In genomic region chr19:27582111-27582500, GRCm38 (mm10) we compare ENCODE assay signal across 14 mouse cellular contexts.
DNase-seq lines count a peak whose midpoint lies in the region; ATAC-seq lines count a peak whose summit lies in the region.
"Had no signal": no experiment of that assay in that cellular context is flagged by ENCODE, and none has a peak within 500 bp of the region (broad histone marks: within the 10 kb centered on the region; RNA-seq: fewer than 3 reads in every experiment).

No protein-coding gene starts in this region.

- no peak for DNase-seq in forebrain, embryonic 10.5 days (ENCODE audit: extremely low spot score, low spot score)
- no peak for DNase-seq in hindbrain, embryonic 14.5 days (ENCODE audit: low spot score)
- no peak for DNase-seq in hindbrain, embryonic 10.5 days (ENCODE audit: low spot score)
- no peak for DNase-seq in lung, adult 18-20 months
- no peak for DNase-seq in left cerebral cortex, adult 11 months (ENCODE audit: low spot score)
- DNase-seq: embryo, embryonic 11 days; kidney, adult 11 months; thymus, postnatal 4 days had no signal

- no peaks in the 10 kb centered on the region for H3K27me3 ChIP-seq in forebrain, embryonic 12.5 days
- no peaks in the 10 kb centered on the region for H3K27me3 ChIP-seq in forebrain, embryonic 10.5 days (ENCODE audit: poor library complexity, severe bottlenecking)
- no peaks in the 10 kb centered on the region for H3K27me3 ChIP-seq in hindbrain, embryonic 14.5 days (ENCODE audit: control insufficient read depth, insufficient read depth, low read length)
- no peaks in the 10 kb centered on the region for H3K27me3 ChIP-seq in hindbrain, embryonic 10.5 days (ENCODE audit: insufficient read depth, poor library complexity, severe bottlenecking)
- no peaks in the 10 kb centered on the region for H3K27me3 ChIP-seq in lung, embryonic 16.5 days (ENCODE audit: control insufficient read depth, insufficient read depth, low read depth, low read length)
- H3K27me3 ChIP-seq in stomach, embryonic 15.5 days (replicated peaks), result no peaks in the 10 kb centered on the region
- H3K27me3 ChIP-seq: limb, embryonic 13.5 days; neural tube, embryonic 12.5 days had no signal

- 0 out of 2 replicates have a peak overlapping the region, but pooled peaks have one; percentile 36 for H3K27ac ChIP-seq in forebrain, embryonic 12.5 days
- H3K27ac ChIP-seq in forebrain, embryonic 10.5 days, result no peak overlapping the region
- H3K27ac ChIP-seq in hindbrain, embryonic 14.5 days, result no peak overlapping the region
- no peak overlapping the region for H3K27ac ChIP-seq in hindbrain, embryonic 10.5 days
- H3K27ac ChIP-seq in lung, embryonic 16.5 days (ENCODE audit: low read length), result no peak overlapping the region
- H3K27ac ChIP-seq in stomach, embryonic 15.5 days, result no peak overlapping the region
- H3K27ac ChIP-seq: left cerebral cortex, adult 2 months; limb, embryonic 13.5 days; neural tube, embryonic 12.5 days had no signal

- 81% methylated on average over 8 of the region's 8 CpGs for WGBS in forebrain, embryonic 12.5 days
- 91% methylated on average over 8 of the region's 8 CpGs for WGBS in forebrain, embryonic 10.5 days
- 84% methylated on average over 8 of the region's 8 CpGs for WGBS in hindbrain, embryonic 14.5 days
- WGBS in hindbrain, embryonic 10.5 days, result 90% methylated on average over 8 of the region's 8 CpGs
- 17% methylated on average over 8 of the region's 8 CpGs for WGBS in lung, embryonic 16.5 days
- WGBS in stomach, embryonic 15.5 days, result 41% methylated on average over 8 of the region's 8 CpGs

- no peak overlapping the region for H3K4me3 ChIP-seq in forebrain, embryonic 12.5 days (replicated peaks)
- no peak overlapping the region for H3K4me3 ChIP-seq in forebrain, embryonic 10.5 days
- H3K4me3 ChIP-seq in hindbrain, embryonic 14.5 days (replicated peaks; ENCODE audit: low read length), result no peak overlapping the region
- no peak overlapping the region for H3K4me3 ChIP-seq in hindbrain, embryonic 10.5 days
- H3K4me3 ChIP-seq in lung, embryonic 16.5 days (ENCODE audit: low read length), result no peak overlapping the region
- no peak overlapping the region for H3K4me3 ChIP-seq in stomach, embryonic 15.5 days (replicated peaks)
- H3K4me3 ChIP-seq: left cerebral cortex, adult 2 months; limb, embryonic 13.5 days; neural tube, embryonic 12.5 days had no signal

- H3K9me3 ChIP-seq in forebrain, embryonic 12.5 days, result no peaks in the 10 kb centered on the region
- H3K9me3 ChIP-seq in forebrain, embryonic 10.5 days, result no peaks in the 10 kb centered on the region
- H3K9me3 ChIP-seq in hindbrain, embryonic 14.5 days (ENCODE audit: control insufficient read depth, low read length), result no peaks in the 10 kb centered on the region
- no peaks in the 10 kb centered on the region for H3K9me3 ChIP-seq in hindbrain, embryonic 10.5 days
- H3K9me3 ChIP-seq in lung, embryonic 16.5 days (ENCODE audit: control insufficient read depth, low read length), result no peaks in the 10 kb centered on the region
- no peaks in the 10 kb centered on the region for H3K9me3 ChIP-seq in stomach, embryonic 15.5 days
- H3K9me3 ChIP-seq: limb, embryonic 13.5 days; neural tube, embryonic 12.5 days had no signal

- no peak overlapping the region for H3K4me2 ChIP-seq in forebrain, embryonic 12.5 days
- peak overlapping the region; percentile 13; the same call in 1 of the 2 replicates for H3K4me2 ChIP-seq in hindbrain, embryonic 14.5 days (replicated peaks)
- no peak overlapping the region for H3K4me2 ChIP-seq in lung, embryonic 16.5 days (ENCODE audit: low read depth, low read length)
- H3K4me2 ChIP-seq in stomach, embryonic 15.5 days, result no peak overlapping the region
- H3K4me2 ChIP-seq: limb, embryonic 13.5 days; neural tube, embryonic 12.5 days had no signal

- no peaks in the 10 kb centered on the region for H3K36me3 ChIP-seq in forebrain, embryonic 12.5 days (replicated peaks)
- no peaks in the 10 kb centered on the region for H3K36me3 ChIP-seq in forebrain, embryonic 10.5 days (replicated peaks)
- H3K36me3 ChIP-seq in hindbrain, embryonic 14.5 days (replicated peaks; ENCODE audit: control insufficient read depth, insufficient read depth), result no peaks in the 10 kb centered on the region
- no peaks in the 10 kb centered on the region for H3K36me3 ChIP-seq in hindbrain, embryonic 10.5 days
- no peaks in the 10 kb centered on the region for H3K36me3 ChIP-seq in lung, embryonic 16.5 days (ENCODE audit: control insufficient read depth, insufficient read depth, low read length)
- no peaks in the 10 kb centered on the region for H3K36me3 ChIP-seq in stomach, embryonic 15.5 days
- H3K36me3 ChIP-seq: limb, embryonic 13.5 days; neural tube, embryonic 12.5 days had no signal

- peaks cover 10% of the 10 kb centered on the region for H3K4me1 ChIP-seq in forebrain, embryonic 12.5 days
- no peaks in the 10 kb centered on the region for H3K4me1 ChIP-seq in forebrain, embryonic 10.5 days
- peaks cover 9% of the 10 kb centered on the region for H3K4me1 ChIP-seq in hindbrain, embryonic 14.5 days (replicated peaks; ENCODE audit: control insufficient read depth, insufficient read depth, low read length)
- H3K4me1 ChIP-seq in hindbrain, embryonic 10.5 days (replicated peaks), result no peaks in the 10 kb centered on the region
- H3K4me1 ChIP-seq in lung, embryonic 16.5 days (replicated peaks; ENCODE audit: control insufficient read depth, insufficient read depth, low read length), result peaks cover 7% of the 10 kb centered on the region
- peaks cover 7% of the 10 kb centered on the region; the same call in 1 of the 2 replicates for H3K4me1 ChIP-seq in stomach, embryonic 15.5 days
- H3K4me1 ChIP-seq: neural tube, embryonic 12.5 days had no signal

- H3K9ac ChIP-seq in forebrain, embryonic 12.5 days, result no peak overlapping the region
- no peak overlapping the region for H3K9ac ChIP-seq in hindbrain, embryonic 14.5 days
- no peak overlapping the region for H3K9ac ChIP-seq in lung, embryonic 16.5 days (ENCODE audit: low read length)
- H3K9ac ChIP-seq in stomach, embryonic 15.5 days, result no peak overlapping the region
- H3K9ac ChIP-seq: limb, embryonic 13.5 days; neural tube, embryonic 12.5 days had no signal

- peak; percentile 6; the same call in 1 of the 2 replicates for ATAC-seq in forebrain, embryonic 12.5 days (ENCODE audit: low FRiP score)
- no peak for ATAC-seq in hindbrain, embryonic 14.5 days (ENCODE audit: low FRiP score)
- peak; percentile 34 for ATAC-seq in lung, embryonic 16.5 days (ENCODE audit: low read depth)
- peak; percentile 47; the same call in 1 of the 2 replicates for ATAC-seq in stomach, embryonic 15.5 days (ENCODE audit: insufficient read depth, low FRiP score, low read depth)
